Mouse (Mus musculus) left cerebral cortex, adult 18-20 months (tissue): ENCODE data around the gene Gm44502. TPM values are rescaled to one million over a fixed set of nuclear protein-coding genes. Genes with fewer than 3 reads are reported as not detected.

ENCODE experiments used
- DNase-seq, 2 experiments: peaks; one replicate each; pipeline ENCODE4 v3.0.0; 2021 to 2022; ENCODE audit warnings: low spot score in 2 of 2, mixed read lengths in 1 of 2
- long read RNA-seq, 2 experiments: library from polyadenylated mRNA; stranded (forward); transcript quantifications; one replicate each; pipeline ENCODE4 v2.0.0; 2021
- total RNA-seq, 2 experiments: library from RNA; stranded (reverse); gene quantifications; 2 replicates each; pipeline ENCODE4 v1.2.3; 2021

Gene Gm44502
- under 1 TPM in 1 of 2 experiments, not detected in 1; 0.09 TPM for total RNA-seq
- long read RNA-seq, experiment 1 = 0 reads
- long read RNA-seq, experiment 2 = 0 reads

GRCm38 (mm10) chr15:89429352-89430221, at the start of gene Gm44502, which contains the start of the genes C730034F03Rik and Chkb:
Gm44502 (minus strand) TSS chr15:89429696.
C730034F03Rik (plus strand) TSS chr15:89429589.
Chkb (minus strand) TSS chr15:89429908.
- peak; percentile 92 to 95 for DNase-seq

GRCm38 (mm10) chr15:89478622-89479021, 49.1 kb upstream of the Gm44502 start:
- DNase-seq = no peak

- no peak for DNase-seq
These were observed 48.3 kb upstream of the Gm44502 start for GRCm38 (mm10) chr15:89477806-89478205.

- no peak for DNase-seq
These were observed 47.6 kb upstream of the Gm44502 start, which contains the start of gene Arsa for GRCm38 (mm10) chr15:89477091-89477491. Arsa (minus strand) TSS chr15:89477425.

- DNase-seq = no peak
These were observed 46.9 kb upstream of the Gm44502 start for GRCm38 (mm10) chr15:89476475-89476815.

- DNase-seq = peak; percentile 91 to 94
These were observed 46.3 kb upstream of the Gm44502 start for GRCm38 (mm10) chr15:89475611-89476474.

GRCm38 (mm10) chr15:89475293-89475600, 45.8 kb upstream of the Gm44502 start:
- no peak for DNase-seq

- no peak for DNase-seq
These were observed 45.2 kb upstream of the Gm44502 start for GRCm38 (mm10) chr15:89474596-89475292.

GRCm38 (mm10) chr15:89473921-89474320, 44.4 kb upstream of the Gm44502 start:
- no peak for DNase-seq

- DNase-seq = no peak
These were observed 43.9 kb upstream of the Gm44502 start for GRCm38 (mm10) chr15:89473370-89473769.

- DNase-seq = no peak
These were observed 42.0 kb upstream of the Gm44502 start for GRCm38 (mm10) chr15:89471476-89471875.

- no peak for DNase-seq
These were observed 39.1 kb upstream of the Gm44502 start for GRCm38 (mm10) chr15:89468577-89468976.

- no peak for DNase-seq
These were observed 35.6 kb upstream of the Gm44502 start for GRCm38 (mm10) chr15:89465052-89465451.

GRCm38 (mm10) chr15:89463334-89464235, 34.1 kb upstream of the Gm44502 start:
- no peak for DNase-seq

GRCm38 (mm10) chr15:89462176-89462575, 32.7 kb upstream of the Gm44502 start:
- no peak for DNase-seq

- DNase-seq = no peak
These were observed 31.8 kb upstream of the Gm44502 start for GRCm38 (mm10) chr15:89461321-89461720.

- DNase-seq = no peak
These were observed 30.8 kb upstream of the Gm44502 start for GRCm38 (mm10) chr15:89460298-89460697.

GRCm38 (mm10) chr15:89459821-89460220, 30.3 kb upstream of the Gm44502 start:
- DNase-seq = no peak

GRCm38 (mm10) chr15:89458942-89459341, 29.4 kb upstream of the Gm44502 start:
- no peak for DNase-seq

- no peak for DNase-seq
These were observed 26.1 kb upstream of the Gm44502 start for GRCm38 (mm10) chr15:89455642-89456041.
